Mouse (Mus musculus) adrenal gland, adult 2 months (tissue): ENCODE results near the gene Fasn. TPM values are rescaled to one million over a fixed set of nuclear protein-coding genes. Genes with fewer than 3 reads are reported as not detected.
"Not testable (repeated sequence)": the region's sequence is repeated elsewhere in the genome, so short reads cannot be mapped to it uniquely, and the experiment has no call there.

Experiments used
- DNase-seq: peaks from one replicate; pipeline ENCODE4 v3.0.0; 2021
- long read RNA-seq: library from polyadenylated mRNA; stranded (forward); transcript quantifications from one replicate; pipeline ENCODE4 v2.0.0, GENCODE M21; 2021
- polyA plus RNA-seq: library from polyadenylated mRNA; depleted of rRNA; stranded (reverse); fragments of >200 nt; gene quantifications from 2 replicates; pipeline ENCODE4 v1.2.3, GENCODE M21; 2012; rRNA removed
- total RNA-seq, 2 experiments: library from RNA; stranded (reverse); gene quantifications; 2 replicates each; pipeline ENCODE4 v1.2.3; 2021

Fasn gene
- total RNA-seq (1,000 to 10,000 TPM in 1 of 2 experiments, 100 to 1,000 TPM in 1; 505 to 2,290 TPM), polyA plus RNA-seq (7,384 and 9,917 TPM in 2 replicates)
- long read RNA-seq, full-length matches to known transcripts = 45 of 176 reads
- long read RNA-seq, partial matches to known transcripts = 123 of 176 reads
- long read RNA-seq, other reads (novel, unspliced or antisense) = 8 of 176 reads

- peak; percentile 98 for DNase-seq
Measured at GRCm38 (mm10) chr11:120823956-120824786, at the start of gene Fasn. Gene Fasn (minus strand): TSS chr11:120824547.

- DNase-seq = peak; percentile 58
Measured at GRCm38 (mm10) chr11:120873206-120873605, 48.9 kb upstream of the Fasn start.

- DNase-seq = no peak
Measured at GRCm38 (mm10) chr11:120871521-120871920, 47.2 kb upstream of the Fasn start.

GRCm38 (mm10) chr11:120865816-120866215 lies 41.5 kb upstream of the Fasn start:
- DNase-seq = no peak

DNA sequence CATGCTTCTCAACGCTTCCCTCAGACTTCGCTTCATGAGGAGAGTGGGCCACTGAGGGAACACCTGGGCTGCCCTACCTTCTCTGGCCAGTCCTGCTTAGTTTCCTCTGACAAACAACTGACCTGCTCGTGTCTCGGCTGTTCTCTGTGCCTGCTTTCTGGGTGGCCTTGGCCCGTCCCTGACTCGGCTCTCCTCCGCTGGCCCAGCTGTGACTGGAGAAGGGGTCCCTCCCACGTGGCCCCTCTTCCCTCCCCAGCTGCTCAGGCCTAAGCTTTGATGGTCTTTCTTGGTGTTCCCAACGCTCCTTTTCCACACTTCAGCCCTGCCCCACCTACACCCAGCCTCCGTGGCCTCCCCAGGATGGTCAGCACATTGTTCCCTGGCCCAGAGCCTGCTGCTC lies 38.5 kb upstream of the Fasn start:
- peak; percentile 45 for DNase-seq

DNA sequence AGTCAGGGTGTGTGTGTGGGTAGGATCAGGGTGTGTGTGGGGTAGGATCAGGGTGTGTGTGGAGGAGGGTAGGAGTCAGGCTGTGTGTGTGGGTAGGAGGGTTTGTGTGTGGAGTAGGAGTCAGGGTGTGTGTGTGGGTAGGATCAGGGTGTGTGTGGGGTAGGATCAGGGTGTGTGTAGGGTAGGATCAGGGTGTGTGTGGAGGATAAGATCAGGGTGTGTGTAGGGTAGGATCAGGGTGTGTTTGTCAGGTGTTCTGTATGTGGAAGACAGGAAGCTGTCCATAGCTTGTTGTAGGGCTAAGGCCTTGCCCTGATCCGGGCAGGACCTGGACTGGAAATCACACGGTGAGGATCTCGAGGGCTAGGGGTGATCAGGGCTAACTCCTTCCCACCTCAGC lies 31.6 kb upstream of the Fasn start:
- not testable (repeated sequence) for DNase-seq

DNA sequence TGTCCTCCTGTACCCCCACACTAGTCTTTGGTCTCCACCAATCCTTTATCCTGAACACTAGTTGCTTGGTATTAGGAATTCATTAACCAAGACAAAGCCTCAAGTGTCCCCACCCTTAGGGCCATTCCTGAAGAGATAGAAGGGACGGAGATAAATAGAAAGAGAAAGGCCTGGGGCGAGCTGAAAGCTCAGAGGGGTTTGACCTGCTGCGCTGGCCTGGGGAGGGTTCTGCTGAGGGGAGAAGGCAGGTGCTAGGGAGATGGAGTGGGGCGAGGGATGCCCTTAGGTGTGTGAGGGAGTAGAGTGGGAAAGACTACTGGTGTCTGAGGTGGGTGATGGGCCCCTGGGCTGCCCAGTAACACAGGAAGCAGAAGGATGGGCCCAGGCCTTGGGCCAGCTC lies 29.4 kb upstream of the Fasn start:
- no peak for DNase-seq

DNA sequence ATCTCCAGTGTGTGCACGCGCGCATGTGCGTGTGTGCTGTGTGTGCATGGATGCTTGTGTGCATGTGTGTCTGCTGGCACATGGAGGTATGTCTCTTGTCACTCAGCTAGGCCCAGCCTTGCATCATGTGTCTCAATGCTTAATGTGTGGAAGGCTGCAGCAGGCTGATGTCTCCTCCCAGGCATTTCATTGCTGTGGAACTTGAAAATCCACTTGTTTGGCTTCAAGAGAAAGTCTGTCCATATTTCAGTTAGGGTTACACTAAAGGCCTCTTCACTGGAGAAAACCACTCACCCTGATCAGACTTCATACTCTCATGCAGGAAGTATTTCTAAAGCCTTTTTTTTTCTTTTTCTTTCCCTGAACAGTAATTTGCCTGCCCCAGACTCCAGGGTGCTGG lies 28.8 kb upstream of the Fasn start:
- no peak for DNase-seq

GRCm38 (mm10) chr11:120852083-120852935 lies 28.0 kb upstream of the Fasn start:
- peak; percentile 67 for DNase-seq

DNA sequence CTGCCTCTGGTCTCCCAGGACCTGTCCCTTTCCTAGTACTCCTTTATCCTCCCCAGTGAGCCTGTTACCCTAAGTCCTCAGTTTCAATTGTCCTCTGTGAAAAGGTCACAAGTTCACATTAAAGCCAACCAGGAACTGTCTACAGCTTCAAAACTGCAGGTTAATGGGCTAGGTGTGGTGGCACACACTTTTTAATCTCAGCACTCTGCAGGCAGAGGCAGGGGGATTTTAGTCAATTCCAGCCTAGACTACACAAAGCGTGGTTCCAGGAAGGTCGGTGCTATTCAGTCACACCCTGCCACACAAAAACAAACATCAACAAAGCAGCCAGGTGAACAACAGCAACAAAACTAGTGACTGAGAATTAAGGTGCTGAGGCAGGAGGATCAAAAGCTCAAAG lies 27.2 kb upstream of the Fasn start:
- no peak for DNase-seq

DNA sequence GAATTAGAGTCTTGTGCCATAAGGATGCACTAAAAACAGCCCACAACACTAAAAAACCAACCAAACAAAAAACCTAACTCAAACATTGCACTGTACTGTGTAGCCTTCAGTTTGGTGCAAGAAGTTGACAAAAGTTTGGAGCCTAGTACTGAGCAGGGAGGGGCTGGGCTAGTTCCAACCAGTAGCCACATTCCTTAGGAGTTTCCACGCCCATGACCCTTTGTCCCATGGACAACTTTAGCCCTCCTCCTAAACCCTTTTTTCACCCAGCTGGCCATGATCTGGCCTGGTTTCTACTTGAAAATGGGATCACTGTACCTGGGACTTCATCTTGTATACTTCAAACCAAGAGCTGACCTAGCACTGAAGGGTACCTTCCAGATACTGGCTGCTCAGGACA lies 26.8 kb upstream of the Fasn start:
- DNase-seq = no peak

DNA sequence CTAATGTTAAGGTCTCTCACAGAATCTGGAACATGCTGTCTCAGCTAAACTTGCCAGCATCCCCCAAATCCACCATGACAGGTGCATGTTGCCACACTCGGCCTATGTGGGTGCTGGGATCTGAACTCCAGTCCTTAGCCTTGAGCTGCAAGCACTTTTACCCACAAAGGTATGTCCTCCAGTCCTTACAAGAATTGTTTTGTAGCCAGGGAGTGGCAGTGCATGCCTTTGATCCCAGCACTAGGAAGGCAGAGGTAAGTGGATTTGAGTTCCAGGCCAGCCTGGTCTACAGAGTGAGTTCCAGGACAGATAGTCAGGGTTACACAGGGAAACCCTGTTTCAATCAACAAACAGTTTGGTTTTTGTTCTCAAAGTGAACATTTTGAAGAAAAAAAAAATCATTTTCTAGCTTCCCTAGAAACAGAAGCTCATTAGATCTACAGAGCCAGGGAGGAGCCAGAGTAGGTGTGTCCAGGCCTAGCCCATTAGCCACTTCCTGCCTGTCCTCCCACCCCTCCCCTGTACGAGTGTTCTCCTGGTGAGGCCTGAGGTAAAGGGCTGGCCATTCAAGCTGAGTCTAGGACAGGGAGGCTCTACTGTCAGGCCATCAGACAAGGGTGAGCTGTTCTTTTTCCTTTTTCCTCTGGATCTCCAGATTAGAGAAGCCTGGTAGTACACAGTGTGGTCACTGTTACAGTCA lies 26.1 kb upstream of the Fasn start:
- no peak for DNase-seq

- no peak for DNase-seq
Measured at GRCm38 (mm10) chr11:120846725-120847475, 22.6 kb upstream of the Fasn start.

GRCm38 (mm10) chr11:120844329-120844728 lies 20.0 kb upstream of the Fasn start:
- DNase-seq = no peak

GRCm38 (mm10) chr11:120833555-120834280 lies 9.4 kb upstream of the Fasn start:
- DNase-seq = no peak

DNA sequence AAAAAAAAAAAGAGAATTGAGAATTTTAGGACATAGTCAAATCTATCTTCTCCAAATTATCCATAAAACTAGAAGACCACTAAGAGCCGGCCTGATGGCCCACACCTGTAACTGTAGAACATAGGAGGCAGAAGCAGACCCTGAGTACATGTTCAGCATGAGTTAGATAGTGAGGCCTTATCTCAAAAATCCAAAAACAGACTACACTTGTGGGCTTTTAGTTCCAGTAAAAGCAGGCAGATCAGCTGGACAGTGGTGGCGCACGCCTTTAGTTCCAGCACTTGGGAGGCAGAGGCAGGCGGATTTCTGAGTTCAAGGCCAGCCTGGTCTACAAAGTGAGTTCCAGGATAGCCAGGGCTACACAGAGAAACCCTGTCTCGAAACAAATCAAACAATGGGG lies 8.6 kb upstream of the Fasn start:
- DNase-seq = not testable (repeated sequence)

- peak; percentile 2 for DNase-seq
Measured at GRCm38 (mm10) chr11:120831659-120832440, 7.5 kb upstream of the Fasn start.

- DNase-seq = peak; percentile 73
Measured at GRCm38 (mm10) chr11:120830686-120831085, 6.3 kb upstream of the Fasn start.

- no peak for DNase-seq
Measured at GRCm38 (mm10) chr11:120829757-120830532, 5.6 kb upstream of the Fasn start.
